Mouse (Mus musculus) left cerebral cortex, adult 18-20 months (tissue): ENCODE data around the gene Pabpc5. TPM values are rescaled to one million over a fixed set of nuclear protein-coding genes. Genes with fewer than 3 reads are reported as not detected.
A peak's percentile ranks its signal among the peaks of the same experiment; 100 is the strongest.

Experiments
- DNase-seq, 2 experiments: peaks; one replicate each; pipeline ENCODE4 v3.0.0; 2021 to 2022; ENCODE audit warnings: low spot score in 2 of 2, mixed read lengths in 1 of 2
- long read RNA-seq, 2 experiments: library from polyadenylated mRNA; stranded (forward); transcript quantifications; one replicate each; pipeline ENCODE4 v2.0.0; 2021
- total RNA-seq, 2 experiments: library from RNA; stranded (reverse); gene quantifications; 2 replicates each; pipeline ENCODE4 v1.2.3; 2021

Pabpc5 gene
- 1 to 10 TPM; 3.3 to 4.2 TPM for total RNA-seq
- long read RNA-seq, experiment 1, partial matches to known transcripts = 0 of 2 reads
- long read RNA-seq, experiment 1, other reads (novel, unspliced or antisense) = 1 of 2 reads
- long read RNA-seq, experiment 2 = 0 reads

GRCm38 (mm10) chrX:119927081-119927571 is at the start of gene Pabpc5:
TSS of gene Pabpc5 (plus strand) at chrX:119927196.
- DNase-seq = peak; percentile 57 to 76

DNA sequence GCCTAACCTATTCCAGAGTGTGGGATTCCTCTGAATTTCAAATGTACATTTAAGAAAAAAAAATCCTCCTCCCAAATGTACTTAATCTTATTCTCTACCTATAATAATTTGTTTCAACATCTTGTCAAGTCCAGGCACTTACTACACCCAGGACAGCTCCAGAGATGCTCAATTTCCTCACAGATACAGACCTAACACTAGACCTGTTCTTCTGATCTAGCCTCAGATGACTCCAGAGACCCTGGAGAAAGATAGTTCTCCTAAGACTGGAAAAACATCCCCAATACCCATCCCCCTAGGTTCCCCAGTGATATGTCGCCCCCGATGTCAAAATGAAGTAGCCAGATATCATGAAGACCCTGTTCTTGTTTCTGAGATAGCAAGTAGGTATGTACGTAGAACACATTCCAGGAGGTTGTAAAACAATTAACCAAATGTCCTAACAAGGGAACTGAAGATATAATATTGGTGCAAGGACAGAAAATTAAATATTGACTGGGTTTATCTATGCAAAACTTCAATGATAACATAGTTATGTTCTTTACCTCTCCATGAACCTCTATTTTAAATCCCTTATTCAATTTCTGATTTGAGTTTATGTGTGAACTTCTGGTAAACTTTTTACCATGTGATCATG is 39.9 kb upstream of the Pabpc5 start:
- DNase-seq = no peak

DNA sequence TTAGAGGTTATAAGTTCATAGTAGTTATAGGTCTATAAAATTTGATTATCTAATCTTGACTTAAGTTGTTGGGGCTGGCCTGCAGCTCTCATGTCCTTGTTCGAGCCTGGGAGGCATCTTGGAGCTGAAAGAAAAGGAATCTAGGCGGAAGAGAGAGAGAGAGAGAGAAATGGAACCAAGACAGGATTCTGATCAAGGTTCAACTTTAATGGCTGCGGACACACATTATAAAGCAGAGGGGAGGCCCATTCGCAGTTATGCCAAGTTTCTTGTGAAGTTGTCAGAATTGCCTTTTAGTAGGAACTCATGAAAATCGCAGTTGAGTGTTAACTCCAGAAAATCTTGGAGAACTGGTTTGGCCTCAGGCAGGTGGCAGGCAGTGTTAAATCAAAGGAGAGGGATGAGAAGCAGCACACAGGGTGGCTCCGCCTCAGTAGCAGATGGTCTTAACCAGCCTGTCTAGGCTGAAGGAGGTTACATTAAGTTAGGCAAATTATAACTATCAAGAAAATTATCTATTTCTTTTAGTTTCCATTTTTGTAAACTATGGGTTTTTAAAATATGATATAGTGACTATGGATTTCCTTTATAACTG is 38.6 kb upstream of the Pabpc5 start:
- no peak for DNase-seq

- no peak for DNase-seq
These were observed 856 bp downstream of the Pabpc5 start for GRCm38 (mm10) chrX:119927852-119928251.
